28 mouse cellular contexts compared by ENCODE assay signal in the genomic region with DNA sequence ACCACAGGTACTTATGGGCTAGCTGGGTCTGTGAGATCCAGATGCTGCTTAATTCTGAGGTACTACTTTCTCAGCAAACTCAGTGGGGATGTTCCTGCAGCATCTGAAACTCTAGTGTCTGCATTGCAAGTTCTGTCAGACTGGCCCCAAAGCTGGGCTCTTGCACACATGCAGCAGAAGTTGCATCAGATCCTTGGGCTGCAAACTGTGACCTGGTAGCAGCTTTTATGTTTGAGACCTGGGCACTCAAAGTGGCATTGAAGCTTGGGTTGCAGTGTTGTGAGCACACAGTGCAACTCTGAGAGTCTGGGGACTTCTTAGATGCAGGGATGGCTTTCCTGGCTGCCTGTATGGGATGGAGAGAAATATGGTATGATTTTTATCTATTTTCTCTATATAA. TPM values are rescaled to one million over a fixed set of nuclear protein-coding genes. Genes with fewer than 3 reads are reported as not detected.
DNase-seq lines count a peak whose midpoint lies in the region; TF ChIP-seq lines count a peak whose summit lies in the region.
"Had no signal": no experiment of that assay in that cellular context is flagged by ENCODE, and none has a peak within 500 bp of the region (broad histone marks: within the 10 kb centered on the region; RNA-seq: fewer than 3 reads in every experiment).

No protein-coding gene starts in this region.

- no peaks in the 10 kb centered on the region for H3K36me3 ChIP-seq in CH12.LX (replicated peaks in 1 of 2; ENCODE audit: control insufficient read depth in 1 of 2, insufficient read depth in 1 of 2, low read length in 1 of 2)
- H3K36me3 ChIP-seq: embryonic facial prominence, embryonic 10.5 days; embryonic facial prominence, embryonic 12.5 days; forebrain, embryonic 15.5 days had no signal

- no peaks in the 10 kb centered on the region for H3K79me2 ChIP-seq in CH12.LX (replicated peaks; ENCODE audit: control insufficient read depth, extremely low read depth, insufficient read depth, poor library complexity, severe bottlenecking)

- H3K9me3 ChIP-seq in CH12.LX (replicated peaks; ENCODE audit: low read length): no peaks in the 10 kb centered on the region
- H3K9me3 ChIP-seq: embryonic facial prominence, embryonic 10.5 days; embryonic facial prominence, embryonic 12.5 days; forebrain, embryonic 13.5 days; forebrain, embryonic 15.5 days had no signal

- DNase-seq in 3T3-L1 (ENCODE audit: low read depth, low spot score): peak; percentile 1
- peak; percentile 10 for DNase-seq in CH12.LX (ENCODE audit: extremely low read depth)
- peak; percentile 68 for DNase-seq in MN1 (ENCODE audit: low spot score)
- no peak for DNase-seq in right cerebral cortex, postnatal 14 days
- DNase-seq in embryo, embryonic 10.5 days (ENCODE audit: low spot score): no peak
- DNase-seq in left cerebral cortex, adult 11 months (ENCODE audit: low spot score): no peak
- DNase-seq: adrenal gland, adult 2 months; adrenal gland, postnatal 10 days; adrenal gland, postnatal 25 days; B cell, adult 2 months; cerebellum, adult 11 months; cerebellum, adult 18-20 months; cerebellum, adult 8-10 months; cerebellum, adult 9-11 months; cerebellum, postnatal 14 days; cerebellum, postnatal 36 days; forebrain, postnatal 0 days had no signal

- in situ Hi-C loops in CH12.LX (cut with MboI; ENCODE audit: low pct_ligation_motif_present, low pct_unique_long_range_greater_than_20kb, low sequenced_read_pairs): no loop called here

- no peak for TF ChIP-seq CTCF in CH12.LX (conservative IDR thresholded peaks at IDR 0.05 in 1 of 2, IDR thresholded peaks at IDR 0.05 in 1 of 2; ENCODE audit: low read depth in 2 of 2, low read length in 2 of 2)

- no peak overlapping the region for H3K4me2 ChIP-seq in CH12.LX (ENCODE audit: insufficient read depth, low read depth, poor library complexity, severe bottlenecking)
- H3K4me2 ChIP-seq: embryonic facial prominence, embryonic 12.5 days; forebrain, embryonic 13.5 days; forebrain, embryonic 15.5 days had no signal

- H3K4me3 ChIP-seq in CH12.LX (replicated peaks in 1 of 3; ENCODE audit: low read depth in 2 of 3, low read length in 2 of 3, poor library complexity in 1 of 3): no peak overlapping the region
- H3K4me3 ChIP-seq: embryonic facial prominence, embryonic 10.5 days; embryonic facial prominence, embryonic 12.5 days; forebrain, embryonic 13.5 days; forebrain, embryonic 15.5 days had no signal

- no peaks in the 10 kb centered on the region for H3K27me3 ChIP-seq in CH12.LX (replicated peaks)
- H3K27me3 ChIP-seq: embryonic facial prominence, embryonic 12.5 days; forebrain, embryonic 13.5 days; forebrain, embryonic 15.5 days had no signal

- H3K27ac ChIP-seq in CH12.LX (ENCODE audit: insufficient read depth, low read depth): no peak overlapping the region
- H3K27ac ChIP-seq: embryonic facial prominence, embryonic 10.5 days; embryonic facial prominence, embryonic 12.5 days; forebrain, embryonic 13.5 days; forebrain, embryonic 15.5 days had no signal

- no peak for TF ChIP-seq RAD21 in CH12.LX (IDR thresholded peaks at IDR 0.05; ENCODE audit: low read depth, low read length)

- dilution Hi-C loops in CH12.LX (cut with MboI; ENCODE audit: extremely low pct_ligation_motif_present, extremely low pct_unique_long_range_greater_than_20kb, low sequenced_read_pairs): no loop called here

- no peak for TF ChIP-seq EP300 in CH12.LX (IDR thresholded peaks at IDR 0.05; ENCODE audit: low read length)

- peaks cover 3 to 6% of the 10 kb centered on the region in 2 experiments; a peak in 2 of 4 replicates for H3K4me1 ChIP-seq in CH12.LX (ENCODE audit: control insufficient read depth in 1 of 2, insufficient read depth in 2 of 2)
- H3K4me1 ChIP-seq: embryonic facial prominence, embryonic 10.5 days; embryonic facial prominence, embryonic 12.5 days; forebrain, embryonic 13.5 days; forebrain, embryonic 15.5 days had no signal

- no peak for TF ChIP-seq POLR2A in CH12.LX (IDR thresholded peaks at IDR 0.05; ENCODE audit: low read depth, low read length)

- no peak overlapping the region for H3K9ac ChIP-seq in CH12.LX (ENCODE audit: insufficient read depth, low read depth)
- H3K9ac ChIP-seq: embryonic facial prominence, embryonic 12.5 days; forebrain, embryonic 13.5 days; forebrain, embryonic 15.5 days; forebrain, postnatal 0 days had no signal

TF ChIP-seq in CH12.LX, 34 proteins besides CTCF, POLR2A, EP300 and RAD21:
- TF ChIP-seq E2F4 (IDR thresholded peaks at IDR 0.05; ENCODE audit: insufficient replicate concordance, low read depth, low read length) (no peak), MXI1 (IDR thresholded peaks at IDR 0.05; ENCODE audit: low read depth, low read length) (no peak), POLR2AphosphoS2 (IDR thresholded peaks at IDR 0.05; ENCODE audit: low read depth, low read length) (no peak), GABPA (IDR thresholded peaks at IDR 0.05; ENCODE audit: insufficient replicate concordance, low read depth, low read length) (no peak), IRF4 (IDR thresholded peaks at IDR 0.05; ENCODE audit: low read depth, low read length) (no peak), RCOR1 (conservative IDR thresholded peaks at IDR 0.05; ENCODE audit: low read depth, low read length) (no peak)

RNA-seq across cellular contexts. Expression of a gene that starts 2.0 kb away (rescaled TPM):
- total RNA-seq in CH12.LX (2012; rRNA removed) (not detected in 2 replicates), CH12.LX (2014; rRNA removed) (not detected in 2 replicates)
- not detected in 2 replicates for polyA plus RNA-seq in CH12.LX (2012; ENCODE audit: insufficient read length, low read depth)
- total RNA-seq: adrenal gland, adult 2 months; adrenal gland, postnatal 10 days; adrenal gland, postnatal 25 days; adrenal gland, postnatal 4 days; common myeloid progenitor, adult 5-6 weeks; ES-E14; forebrain, postnatal 0 days had no signal
- polyA plus RNA-seq: adrenal gland, adult 2 months; brain, embryonic 14.5 days; CD4-positive, CD25-positive, alpha-beta regulatory T cell, adult 4 months; embryonic facial prominence, embryonic 10.5 days; embryonic facial prominence, embryonic 12.5 days; embryonic facial prominence, embryonic 14.5 days; forebrain, embryonic 11.5 days; forebrain, embryonic 13.5 days; forebrain, embryonic 15.5 days; forebrain, postnatal 0 days had no signal

Comparison
In these comparisons a context has a peak if more than half of its experiments do, and no peak if none do; other contexts are left out.
1. DNase-seq: peak in 3T3-L1 (single experiment), CH12.LX (single experiment) and MN1 (single experiment); none in right cerebral cortex, postnatal 14 days (single experiment), embryo, embryonic 10.5 days (single experiment) and left cerebral cortex, adult 11 months (single experiment).